Mouse (Mus musculus): ENCODE data around the gene Psmg3.

- TF ChIP-seq TCF12 (IDR thresholded peaks at IDR 0.05; ENCODE audit: insufficient read depth, poor library complexity, severe bottlenecking) (no peak), POLR2A (IDR thresholded peaks at IDR 0.05; ENCODE audit: insufficient read length, low read depth) (no peak), POLR2AphosphoS2 (IDR thresholded peaks at IDR 0.05; ENCODE audit: insufficient read length, low read depth) (no peak), MYOD1 (IDR thresholded peaks at IDR 0.05; ENCODE audit: control insufficient read depth in 1 of 3, insufficient read length in 2 of 3, low read depth in 2 of 3) (no peak), E2F4 (IDR thresholded peaks at IDR 0.05; ENCODE audit: insufficient read depth) (no peak), SRF (IDR thresholded peaks at IDR 0.05; ENCODE audit: control insufficient read depth, insufficient read length, low read depth) (no peak), USF1 (IDR thresholded peaks at IDR 0.05; ENCODE audit: low read depth) (no peak), TCF3 (IDR thresholded peaks at IDR 0.05; ENCODE audit: insufficient read length, low read depth) (no peak), CEBPB (IDR thresholded peaks at IDR 0.05; ENCODE audit: insufficient read depth, poor library complexity, severe bottlenecking) (no peak), MYOG (IDR thresholded peaks at IDR 0.05; ENCODE audit: control insufficient read depth in 1 of 3, insufficient read depth in 1 of 3, insufficient read length in 2 of 3, low read depth in 2 of 3) (no peak)
Observed at GRCm38 (mm10) chr5:139811677-139812397, 14.8 kb downstream of the Psmg3 start.
